In the genomic region with DNA sequence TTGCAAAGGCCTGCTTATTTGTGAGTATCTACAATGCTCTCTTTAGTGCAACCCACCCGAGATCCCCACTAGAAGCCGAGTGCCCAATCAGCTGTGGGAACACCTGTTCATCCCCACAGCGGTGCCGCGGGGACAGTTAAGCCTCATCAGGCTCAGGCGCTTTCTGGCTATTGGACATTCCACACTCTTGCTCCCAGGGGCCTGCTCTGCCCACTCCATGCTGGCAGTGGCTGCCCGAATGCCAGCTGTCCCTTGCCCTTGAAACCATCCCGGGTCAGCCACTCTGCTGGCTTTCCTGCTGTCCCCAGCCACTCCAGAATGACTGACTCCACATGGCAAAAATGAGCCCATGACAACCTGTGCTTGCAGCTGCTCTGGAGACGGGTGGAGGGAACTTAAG, we compare ENCODE assay signal across 22 mouse cellular contexts.
DNase-seq lines count a peak whose midpoint lies in the region; ATAC-seq and TF ChIP-seq lines count a peak whose summit lies in the region.
"Had no signal": no experiment of that assay in that cellular context is flagged by ENCODE, and none has a peak within 500 bp of the region (broad histone marks: within the 10 kb centered on the region; RNA-seq: fewer than 3 reads in every experiment).

No protein-coding gene starts in this region.

- no peak overlapping the region for H3K9ac ChIP-seq in midbrain, postnatal 0 days (replicated peaks; ENCODE audit: low read length, poor library complexity, severe bottlenecking)
- H3K9ac ChIP-seq: heart, embryonic 12.5 days; kidney, embryonic 15.5 days had no signal

- H3K4me2 ChIP-seq in midbrain, postnatal 0 days (ENCODE audit: low read depth, low read length, poor library complexity, severe bottlenecking) = no peak overlapping the region
- H3K4me2 ChIP-seq: heart, embryonic 12.5 days; kidney, embryonic 15.5 days had no signal

- no peaks in the 10 kb centered on the region for H3K36me3 ChIP-seq in heart, embryonic 10.5 days
- no peaks in the 10 kb centered on the region for H3K36me3 ChIP-seq in midbrain, postnatal 0 days (ENCODE audit: insufficient read depth, low read length)
- H3K36me3 ChIP-seq in midbrain, embryonic 10.5 days = no peaks in the 10 kb centered on the region
- H3K36me3 ChIP-seq: heart, embryonic 12.5 days; kidney, embryonic 15.5 days had no signal

- no peak for TF ChIP-seq CTCF in midbrain, postnatal 0 days (IDR thresholded peaks at IDR 0.05)

- no peak; the same call in 1 of the 2 replicates for ATAC-seq in midbrain, postnatal 0 days (ENCODE audit: low FRiP score)
- ATAC-seq: forebrain, embryonic 16.5 days; intestine, embryonic 16.5 days; Patski had no signal

- DNase-seq in heart, embryonic 10.5 days (ENCODE audit: low spot score) = peak; percentile 71
- DNase-seq in heart, adult 8-10 months (ENCODE audit: low spot score) = no peak
- peak; percentile 68 for DNase-seq in midbrain, postnatal 0 days (ENCODE audit: low spot score)
- no peak for DNase-seq in midbrain, embryonic 10.5 days (ENCODE audit: low spot score)
- DNase-seq in gastrocnemius, postnatal 14 days = peak; percentile 59
- DNase-seq in skeletal muscle tissue, adult 2 months (ENCODE audit: low read depth, low spot score) = peak; percentile 18
- DNase-seq in layer of hippocampus, postnatal 36 days = no peak
- no peak for DNase-seq in embryo, embryonic 9.5 days (ENCODE audit: extremely low spot score)
- DNase-seq: adrenal gland, postnatal 25 days; cerebellum, adult 8-10 months; embryo, embryonic 11 days; lung, adult 2 months; lung, postnatal 36 days; spleen, adult 18-20 months; thymus, adult 18-20 months had no signal

- H3K9me3 ChIP-seq in heart, embryonic 10.5 days = no peaks in the 10 kb centered on the region
- no peaks in the 10 kb centered on the region for H3K9me3 ChIP-seq in midbrain, postnatal 0 days (ENCODE audit: low read length)
- H3K9me3 ChIP-seq in midbrain, embryonic 10.5 days (replicated peaks) = no peaks in the 10 kb centered on the region
- H3K9me3 ChIP-seq: heart, embryonic 12.5 days; kidney, embryonic 15.5 days had no signal

- no peak overlapping the region for H3K27ac ChIP-seq in heart, embryonic 10.5 days
- H3K27ac ChIP-seq in midbrain, postnatal 0 days (ENCODE audit: low read depth, low read length) = no peak overlapping the region
- no peak overlapping the region for H3K27ac ChIP-seq in midbrain, embryonic 10.5 days (replicated peaks)
- H3K27ac ChIP-seq: kidney, embryonic 15.5 days had no signal

- no peak overlapping the region for H3K4me3 ChIP-seq in heart, embryonic 10.5 days
- H3K4me3 ChIP-seq in midbrain, postnatal 0 days (ENCODE audit: low read depth, low read length) = no peak overlapping the region
- no peak overlapping the region for H3K4me3 ChIP-seq in midbrain, embryonic 10.5 days
- H3K4me3 ChIP-seq: erythroblast, embryonic 14.5 days; heart, embryonic 12.5 days; kidney, embryonic 15.5 days; layer of hippocampus, adult 2 months had no signal

- H3K4me1 ChIP-seq in heart, embryonic 10.5 days = no peaks in the 10 kb centered on the region
- H3K4me1 ChIP-seq in midbrain, postnatal 0 days (ENCODE audit: insufficient read depth, low read length) = no peaks in the 10 kb centered on the region
- H3K4me1 ChIP-seq in midbrain, embryonic 10.5 days = no peaks in the 10 kb centered on the region; the same call in 1 of the 2 replicates
- H3K4me1 ChIP-seq: heart, embryonic 12.5 days; kidney, embryonic 15.5 days had no signal

- WGBS in heart, embryonic 10.5 days = 78% methylated on average over 9 of the region's 9 CpGs
- 67% methylated on average over 9 of the region's 9 CpGs for WGBS in midbrain, postnatal 0 days
- 86% methylated on average over 9 of the region's 9 CpGs for WGBS in midbrain, embryonic 10.5 days

- intact Hi-C loops in gastrocnemius, postnatal 14 days (cut with DNase I; ENCODE audit: low total_unique reads) = no loop called here

- H3K27me3 ChIP-seq in heart, embryonic 10.5 days (ENCODE audit: insufficient read depth, poor library complexity, severe bottlenecking) = no peaks in the 10 kb centered on the region
- H3K27me3 ChIP-seq in midbrain, postnatal 0 days (ENCODE audit: insufficient read depth, low read length) = no peaks in the 10 kb centered on the region
- H3K27me3 ChIP-seq in midbrain, embryonic 10.5 days (ENCODE audit: low read depth, poor library complexity, severe bottlenecking) = no peaks in the 10 kb centered on the region
- H3K27me3 ChIP-seq: heart, embryonic 12.5 days; kidney, embryonic 15.5 days had no signal

Comparison
In these comparisons a context has a peak if more than half of its experiments do, and no peak if none do; other contexts are left out.
1. DNase-seq: peak in heart, embryonic 10.5 days (single experiment), midbrain, postnatal 0 days (single experiment), gastrocnemius, postnatal 14 days (single experiment) and skeletal muscle tissue, adult 2 months (single experiment); none in heart, adult 8-10 months (single experiment), midbrain, embryonic 10.5 days (single experiment), layer of hippocampus, postnatal 36 days (0 of 2) and embryo, embryonic 9.5 days (single experiment).